In the genomic region with DNA sequence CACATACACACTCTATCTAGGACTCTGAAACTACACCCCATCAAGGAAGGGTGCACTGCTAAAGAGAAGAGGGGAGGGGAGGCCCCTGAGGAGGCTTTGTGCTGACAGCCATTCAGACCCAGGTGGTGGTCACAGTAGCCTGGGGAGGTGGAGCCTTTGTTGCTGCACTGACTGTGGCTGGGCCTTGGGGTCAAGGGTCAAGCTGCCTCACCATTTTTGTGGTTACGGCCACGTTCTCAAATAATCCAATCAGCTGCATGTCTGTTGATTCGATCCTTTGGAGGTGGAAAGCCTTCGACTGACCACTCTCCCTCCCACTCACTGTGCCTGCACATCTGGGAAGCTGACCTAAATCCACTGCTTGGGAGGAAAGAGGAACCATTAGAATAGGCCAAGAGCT, we compare ENCODE assay signal across 31 mouse cellular contexts. TPM values are rescaled to one million over a fixed set of nuclear protein-coding genes. Genes with fewer than 3 reads are reported as not detected.
DNase-seq lines count a peak whose midpoint lies in the region; ATAC-seq and TF ChIP-seq lines count a peak whose summit lies in the region.
"Had no signal": no experiment of that assay in that cellular context is flagged by ENCODE, and none has a peak within 500 bp of the region (broad histone marks: within the 10 kb centered on the region; RNA-seq: fewer than 3 reads in every experiment).

No protein-coding gene starts in this region.

- no peak overlapping the region for H3K4me3 ChIP-seq in midbrain, embryonic 10.5 days
- H3K4me3 ChIP-seq in midbrain, postnatal 0 days (ENCODE audit: low read depth, low read length): no peak overlapping the region
- no peak overlapping the region for H3K4me3 ChIP-seq in layer of hippocampus, adult 2 months
- H3K4me3 ChIP-seq: embryonic facial prominence, embryonic 13.5 days; hindbrain, embryonic 12.5 days; limb, embryonic 13.5 days; myocyte; neural tube, embryonic 12.5 days; stomach, embryonic 15.5 days had no signal

- peak overlapping the region; percentile 72 for H3K27ac ChIP-seq in midbrain, embryonic 10.5 days (replicated peaks)
- no peak overlapping the region for H3K27ac ChIP-seq in midbrain, postnatal 0 days (ENCODE audit: low read depth, low read length)
- no peak overlapping the region for H3K27ac ChIP-seq in layer of hippocampus, adult 2 months
- H3K27ac ChIP-seq: embryonic facial prominence, embryonic 13.5 days; hindbrain, embryonic 12.5 days; limb, embryonic 13.5 days; macrophage; neural tube, embryonic 12.5 days; stomach, embryonic 15.5 days had no signal

- H3K9ac ChIP-seq in midbrain, postnatal 0 days (replicated peaks; ENCODE audit: low read length, poor library complexity, severe bottlenecking): no peak overlapping the region
- H3K9ac ChIP-seq: embryonic facial prominence, embryonic 13.5 days; hindbrain, embryonic 12.5 days; limb, embryonic 13.5 days; neural tube, embryonic 12.5 days; stomach, embryonic 15.5 days had no signal

- H3K4me2 ChIP-seq in midbrain, postnatal 0 days (ENCODE audit: low read depth, low read length, poor library complexity, severe bottlenecking): no peak overlapping the region
- H3K4me2 ChIP-seq: embryonic facial prominence, embryonic 13.5 days; hindbrain, embryonic 12.5 days; limb, embryonic 13.5 days; liver, embryonic 11.5 days; neural tube, embryonic 12.5 days; stomach, embryonic 15.5 days had no signal

- peak; percentile 58 for DNase-seq in midbrain, embryonic 10.5 days (ENCODE audit: low spot score)
- DNase-seq in midbrain, postnatal 0 days (ENCODE audit: low spot score): no peak
- DNase-seq in NIH3T3 (ENCODE audit: low read depth): peak; percentile 44
- DNase-seq in embryo, embryonic 11 days: peak; percentile 51
- DNase-seq in yolk sac, embryonic 10.5 days (ENCODE audit: low spot score): peak; percentile 60
- no peak for DNase-seq in thymus, postnatal 4 days
- DNase-seq in layer of hippocampus, adult 2 months (ENCODE audit: low spot score in 2 of 2): no peak
- no peak for DNase-seq in heart, postnatal 36 days
- DNase-seq: adrenal gland, postnatal 25 days; B cell, adult 2 months; cerebellum, adult 11-12 months; cerebellum, postnatal 10 days; heart, postnatal 14 days; kidney, adult 9 months; kidney, postnatal 14 days; right cerebral cortex, postnatal 14 days had no signal

- WGBS in midbrain, embryonic 10.5 days: 9% methylated on average over 4 of the region's 4 CpGs
- 29% methylated on average over 4 of the region's 4 CpGs for WGBS in midbrain, postnatal 0 days

- H3K4me1 ChIP-seq in midbrain, embryonic 10.5 days: peaks cover 45% of the 10 kb centered on the region
- H3K4me1 ChIP-seq in midbrain, postnatal 0 days (ENCODE audit: insufficient read depth, low read length): 0 out of 2 replicates have a peak, but pooled peaks cover 3% of the 10 kb centered on the region

- ATAC-seq in midbrain, postnatal 0 days (ENCODE audit: low FRiP score): no peak
- ATAC-seq: forebrain, embryonic 16.5 days; intestine, embryonic 16.5 days; lung, postnatal 0 days; midbrain, embryonic 16.5 days; Patski had no signal

- H3K27me3 ChIP-seq in midbrain, embryonic 10.5 days (ENCODE audit: low read depth, poor library complexity, severe bottlenecking): peaks cover 3% of the 10 kb centered on the region
- no peaks in the 10 kb centered on the region for H3K27me3 ChIP-seq in midbrain, postnatal 0 days (ENCODE audit: insufficient read depth, low read length)
- H3K27me3 ChIP-seq: embryonic facial prominence, embryonic 13.5 days; hindbrain, embryonic 12.5 days; limb, embryonic 13.5 days; neural tube, embryonic 12.5 days; stomach, embryonic 15.5 days had no signal

- intact Hi-C loops in heart, postnatal 36 days (cut with DNase I): no loop called here

- no peaks in the 10 kb centered on the region for H3K36me3 ChIP-seq in midbrain, embryonic 10.5 days
- peaks cover 7% of the 10 kb centered on the region; the same call in 1 of the 2 replicates for H3K36me3 ChIP-seq in midbrain, postnatal 0 days (ENCODE audit: insufficient read depth, low read length)
- H3K36me3 ChIP-seq: embryonic facial prominence, embryonic 13.5 days; G1E; hindbrain, embryonic 12.5 days; limb, embryonic 13.5 days; neural tube, embryonic 12.5 days; stomach, embryonic 15.5 days had no signal

- no peak for TF ChIP-seq CTCF in midbrain, postnatal 0 days (IDR thresholded peaks at IDR 0.05)
- TF ChIP-seq CTCF in layer of hippocampus, adult 2 months (conservative IDR thresholded peaks at IDR 0.05): no peak

- H3K9me3 ChIP-seq in midbrain, embryonic 10.5 days (replicated peaks): no peaks in the 10 kb centered on the region
- no peaks in the 10 kb centered on the region for H3K9me3 ChIP-seq in midbrain, postnatal 0 days (ENCODE audit: low read length)
- H3K9me3 ChIP-seq: embryonic facial prominence, embryonic 13.5 days; hindbrain, embryonic 12.5 days; limb, embryonic 13.5 days; neural tube, embryonic 12.5 days; stomach, embryonic 15.5 days had no signal

RNA-seq across cellular contexts. Expression of a gene that starts 42.4 kb away (rescaled TPM):
- 10.7 and 14.8 TPM in 2 replicates for polyA plus RNA-seq in midbrain, embryonic 10.5 days (2016; fragmentation: Nextera tagmentation; extraction: Ambion mirVana)
- 85.1 and 86.5 TPM in 2 replicates for total RNA-seq in midbrain, postnatal 0 days (2014; rRNA removed)
- polyA plus RNA-seq in midbrain, postnatal 0 days (2015; fragmentation: Nextera tagmentation; extraction: Ambion mirVana): 88.9 and 90.2 TPM in 2 replicates
- total RNA-seq in layer of hippocampus, adult 2 months (2021): 10 to 100 TPM; 34.0 to 36.3 TPM
- total RNA-seq in heart, postnatal 36 days (2021): 1 to 10 TPM; 2.8 to 4.6 TPM
- total RNA-seq: gastrocnemius, adult 8-10 months had no signal
- polyA plus RNA-seq: macrophage had no signal

Comparison
In these comparisons a context has a peak if more than half of its experiments do, and no peak if none do; other contexts are left out.
1. DNase-seq: peak in midbrain, embryonic 10.5 days (single experiment), NIH3T3 (single experiment), embryo, embryonic 11 days (single experiment) and yolk sac, embryonic 10.5 days (single experiment); none in midbrain, postnatal 0 days (single experiment), thymus, postnatal 4 days (single experiment), layer of hippocampus, adult 2 months (0 of 2) and heart, postnatal 36 days (0 of 2).
2. RNA of a gene that starts 42.4 kb away (total RNA-seq): 85.1 to 86.5 TPM in midbrain, postnatal 0 days and 34.0 to 36.3 TPM in layer of hippocampus, adult 2 months; 2.8 to 4.6 TPM in heart, postnatal 36 days; every median in the first group is over 4 times any median in the second.